Mouse (Mus musculus) liver (tissue): ENCODE measurements around the gene Mpi.

Experiments
- DNase-seq: peaks from one replicate; pipeline ENCODE4 v3.0.0-alpha.2; 2020; ENCODE audit warnings: mixed read lengths

Mpi gene

DNA sequence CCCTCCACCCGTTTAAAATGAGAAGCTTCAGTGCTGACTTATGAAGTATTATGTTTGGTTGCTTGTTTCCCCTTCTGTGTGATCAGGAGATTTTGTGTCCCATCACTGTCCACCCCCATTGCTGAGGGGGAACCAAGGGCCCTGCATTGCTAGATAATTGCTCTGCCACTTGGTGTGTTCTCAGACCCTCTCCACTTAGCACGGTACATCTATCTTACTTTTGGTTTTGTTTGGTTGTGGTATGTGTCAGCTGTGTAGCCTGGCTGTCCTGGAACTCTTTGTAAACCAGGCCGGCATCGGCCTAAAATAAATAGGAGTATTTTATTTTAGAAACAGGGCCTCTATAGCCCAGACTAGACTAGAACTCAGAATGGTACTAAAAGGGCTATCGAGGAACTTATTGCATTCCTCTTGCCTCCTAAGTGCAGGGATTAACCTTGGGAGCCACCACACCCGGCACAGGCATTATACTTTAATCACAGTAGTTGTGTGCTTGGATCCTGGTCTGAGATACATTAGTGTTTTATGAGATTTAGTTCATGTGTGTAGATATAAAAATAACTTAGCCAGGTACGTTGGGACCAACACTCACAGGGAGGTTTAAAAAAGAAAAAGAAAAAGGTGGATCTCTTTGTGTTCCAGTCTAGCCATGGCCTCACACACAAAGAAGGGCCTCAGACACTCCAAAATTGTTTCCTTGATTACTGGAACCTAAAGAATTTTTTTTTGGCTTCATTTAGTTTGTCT lies 30.3 kb downstream of the Mpi start:
- no peak for DNase-seq

- peak; percentile 95 for DNase-seq
These were observed 31.3 kb downstream of the Mpi start, which contains the start of gene Cox5a for GRCm38 (mm10) chr9:57521056-57521911. Gene Cox5a, plus strand, starts transcription at chr9:57521274.

GRCm38 (mm10) chr9:57520375-57521055 lies 32.0 kb downstream of the Mpi start:
- DNase-seq: no peak

DNA sequence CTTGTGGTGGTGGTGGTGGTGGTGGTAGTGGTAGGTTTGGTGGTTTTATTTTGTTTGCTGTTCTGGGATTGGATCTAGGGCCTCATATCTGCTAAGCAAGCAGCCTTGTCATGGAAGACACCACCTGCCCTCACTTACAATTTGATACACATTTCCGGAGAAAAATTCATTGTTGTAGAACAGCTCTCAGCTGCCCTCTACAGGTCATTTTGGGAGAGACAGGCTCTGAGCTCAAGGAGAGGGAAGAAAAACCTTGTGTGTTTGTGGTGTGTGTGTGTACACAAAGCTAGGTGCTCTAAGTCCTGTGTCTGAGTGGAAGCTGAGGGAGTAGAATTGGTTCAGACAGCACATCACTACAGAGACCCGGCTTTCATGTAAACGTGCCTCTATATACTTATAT lies 35.5 kb downstream of the Mpi start:
- DNase-seq: peak; percentile 73

DNA sequence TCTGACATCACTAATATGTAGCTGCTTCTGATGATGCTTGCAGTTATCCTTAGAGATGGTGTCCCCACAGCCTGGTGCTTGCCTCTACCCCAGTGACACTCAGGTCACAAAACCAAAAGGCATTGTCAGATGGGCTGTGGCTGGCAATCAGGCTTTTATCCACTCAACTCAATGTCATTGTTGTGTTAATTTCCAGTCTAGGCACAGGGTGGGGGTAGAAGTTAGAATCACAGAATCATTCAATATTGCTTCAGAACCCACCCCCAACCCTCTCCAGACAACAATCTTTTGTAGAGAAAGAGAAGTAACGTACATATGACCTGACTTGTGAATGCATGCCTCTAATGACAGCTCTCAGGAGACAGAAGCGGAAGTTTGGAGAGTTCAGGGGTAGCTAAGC lies 42.0 kb downstream of the Mpi start:
- DNase-seq: no peak

DNA sequence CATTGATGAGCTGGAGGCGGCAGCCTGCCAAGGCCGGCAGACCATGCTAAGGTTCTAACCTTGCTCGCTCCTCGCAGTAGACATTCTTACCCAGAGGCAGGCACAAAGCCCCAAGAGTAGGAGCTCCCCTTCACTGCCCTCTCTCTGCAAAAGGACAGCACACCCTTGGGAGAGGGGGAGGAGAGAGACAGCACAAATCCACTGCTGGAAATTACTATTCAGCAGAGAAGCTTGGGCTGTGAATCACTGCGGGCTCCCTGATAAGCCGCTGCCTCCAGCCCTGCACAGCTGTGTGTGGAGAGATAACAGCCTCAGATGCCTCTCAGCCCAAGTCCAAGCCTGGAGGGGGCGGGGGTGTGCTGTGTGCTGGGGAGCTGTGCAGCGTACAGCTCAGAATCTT lies 46.9 kb downstream of the Mpi start:
- peak; percentile 89 for DNase-seq

GRCm38 (mm10) chr9:57504891-57505290 lies 47.7 kb downstream of the Mpi start:
- no peak for DNase-seq

DNA sequence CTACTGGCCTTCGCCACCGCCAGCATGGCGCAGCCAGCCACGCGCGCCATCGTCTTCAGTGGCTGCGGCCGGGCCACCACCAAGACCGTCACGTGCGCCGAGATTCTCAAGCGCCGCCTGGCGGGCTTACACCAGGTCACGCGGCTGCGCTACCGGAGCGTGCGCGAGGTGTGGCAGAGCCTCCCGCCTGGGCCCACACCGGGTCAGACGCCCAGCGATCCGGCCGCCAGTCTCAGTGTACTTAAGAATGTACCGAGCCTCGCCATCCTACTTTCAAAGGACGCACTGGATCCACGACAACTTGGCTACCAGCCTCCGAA lies 48.2 kb downstream of the Mpi start:
- DNase-seq: peak; percentile 55

- peak; percentile 66 for DNase-seq
These were observed 48.8 kb downstream of the Mpi start, which contains the start of gene Rpp25 for GRCm38 (mm10) chr9:57503622-57504380. Gene Rpp25, plus strand, starts transcription at chr9:57504026.

- no peak for DNase-seq
These were observed 49.5 kb downstream of the Mpi start for GRCm38 (mm10) chr9:57502911-57503621.

DNA sequence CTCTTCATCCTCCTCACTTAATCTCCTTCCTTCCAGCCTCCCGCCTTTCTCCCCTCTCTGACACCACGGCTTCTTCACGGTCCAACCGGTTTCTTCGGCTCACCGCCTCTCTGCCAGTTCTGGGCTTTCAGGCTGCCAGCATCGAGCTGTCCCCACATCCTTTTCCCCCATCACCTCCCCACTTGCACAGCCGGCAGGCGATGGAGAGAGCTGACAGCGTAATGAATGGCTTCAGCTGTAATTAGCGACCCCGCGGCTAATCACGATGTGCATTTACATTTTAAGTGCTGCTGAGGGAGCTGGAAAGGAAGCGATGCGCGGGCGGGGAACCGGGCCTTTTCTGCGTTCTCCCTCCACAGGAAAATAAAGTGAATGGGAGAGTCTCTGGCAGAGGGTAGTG lies 50.7 kb downstream of the Mpi start:
- DNase-seq: no peak

DNA sequence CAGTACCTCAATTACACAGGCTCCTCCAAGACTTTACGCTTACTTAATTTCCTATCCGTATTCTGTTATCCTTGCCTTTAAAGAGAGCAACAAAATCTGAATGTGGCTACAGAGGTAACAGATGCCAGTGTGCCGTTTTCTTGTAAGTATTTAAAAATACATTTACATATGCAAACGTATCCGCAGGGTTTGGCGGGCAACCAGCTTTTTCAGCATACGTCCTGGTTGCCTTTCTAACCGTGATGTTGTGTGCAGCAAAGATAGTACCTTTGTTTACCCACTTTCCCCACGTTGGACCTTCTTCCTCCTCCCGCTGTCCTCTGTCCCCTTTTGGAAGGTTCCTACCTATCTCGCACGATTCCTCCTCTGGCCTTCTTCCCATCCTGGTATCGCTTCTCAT lies 51.1 kb downstream of the Mpi start:
- no peak for DNase-seq

- DNase-seq: no peak
These were observed 54.0 kb downstream of the Mpi start for GRCm38 (mm10) chr9:57498536-57498935.

GRCm38 (mm10) chr9:57497236-57497635 lies 55.3 kb downstream of the Mpi start:
- no peak for DNase-seq

GRCm38 (mm10) chr9:57494970-57495369 lies 57.6 kb downstream of the Mpi start:
- no peak for DNase-seq
